Mouse (Mus musculus) stomach, postnatal 0 days (tissue): ENCODE measurements at regions not wholly inside any gene's neighbourhood (a gene's known extent, or its start where the extent isn't known, plus 50 kb on each side); places are given as distances from the start of the nearest gene placed in this dataset.

Experiments
- CTCF ChIP-seq: IDR thresholded peaks from 2 replicates; pipeline ENCODE4 v1.5.1; 2016; ENCODE audit warnings: antibody characterized with exemption, low read depth, mild to moderate bottlenecking, moderate library complexity
- EP300 ChIP-seq: optimal IDR thresholded peaks from 2 replicates; pipeline ENCODE3; 2016; ENCODE audit warnings: antibody characterized with exemption

DNA sequence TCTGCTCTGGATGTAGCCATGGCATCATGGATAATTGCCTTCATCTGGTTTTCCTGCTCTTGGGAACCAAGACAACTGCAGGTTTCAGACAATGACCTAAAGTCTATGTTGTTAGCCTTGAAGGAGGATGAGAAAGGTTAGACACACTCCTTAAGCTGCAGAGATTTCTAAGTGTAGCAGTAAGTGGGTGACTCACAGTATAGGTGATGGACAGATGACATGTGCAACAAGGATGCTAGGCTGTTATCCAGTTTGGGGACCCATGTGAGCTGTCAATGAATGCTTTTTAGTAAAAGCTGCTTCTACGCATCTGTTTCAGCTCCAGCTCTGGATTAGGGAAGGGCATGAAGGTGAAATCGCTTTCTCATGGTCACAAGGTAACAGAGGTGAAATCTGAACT lies 1159.7 kb upstream of the A1bg start:
- TF ChIP-seq EP300 (no peak), CTCF (no peak)
